Mouse (Mus musculus): Measurements from ENCODE around the gene Asap2. TPM values are rescaled to one million over a fixed set of nuclear protein-coding genes. Genes with fewer than 3 reads are reported as not detected.
"Not testable (repeated sequence)": the region's sequence is repeated elsewhere in the genome, so short reads cannot be mapped to it uniquely, and the experiment has no call there.

Asap2 gene
- total RNA-seq (2014; rRNA removed) = 17.5 and 27.8 TPM in 2 replicates
- 10.7 and 14.9 TPM in 2 replicates for polyA plus RNA-seq (2015; fragmentation: Nextera tagmentation; extraction: Ambion mirVana)

GRCm38 (mm10) chr12:20990132-20990531 is at the start of gene Asap2:
TSS of gene Asap2 (plus strand) at chr12:20990459.
- peak; percentile 26 for DNase-seq
- not testable (repeated sequence) for H3K4me1 ChIP-seq (ENCODE audit: insufficient read depth); ATAC-seq; H3K9me3 ChIP-seq (ENCODE audit: low read length); H3K36me3 ChIP-seq (ENCODE audit: insufficient read depth); H3K27me3 ChIP-seq (ENCODE audit: insufficient read depth, low read length)
- Histone ChIP-seq H3K27ac (ENCODE audit: low read depth, low read length) (0 out of 2 replicates have a peak within 1 kb of the TSS, but pooled peaks have one; percentile 29), H3K9ac (peak within 1 kb of the TSS; percentile 56), H3K4me3 (ENCODE audit: low read depth, low read length) (peak within 1 kb of the TSS; percentile 38), H3K4me2 (ENCODE audit: low read depth) (peak within 1 kb of the TSS; percentile 44)
- 3% methylated on average over 23 of the region's 38 CpGs for WGBS

- H3K36me3 ChIP-seq (ENCODE audit: insufficient read depth); ATAC-seq; H3K4me1 ChIP-seq (ENCODE audit: insufficient read depth); H3K4me2 ChIP-seq (ENCODE audit: low read depth); H3K9ac ChIP-seq; H3K4me3 ChIP-seq (ENCODE audit: low read depth, low read length); H3K27me3 ChIP-seq (ENCODE audit: insufficient read depth, low read length); DNase-seq; H3K9me3 ChIP-seq (ENCODE audit: low read length); H3K27ac ChIP-seq (ENCODE audit: low read depth, low read length): not testable (repeated sequence)
- WGBS = 66% methylated on average over 9 of the region's 9 CpGs
These were observed 42.9 kb upstream of the Asap2 start for GRCm38 (mm10) chr12:20947051-20947997.

- Histone ChIP-seq H3K4me2 (ENCODE audit: low read depth) (peak overlapping the region; percentile 44), H3K9ac (peak overlapping the region; percentile 56), H3K4me3 (ENCODE audit: low read depth, low read length) (peak overlapping the region; percentile 38), H3K27ac (ENCODE audit: low read depth, low read length) (0 out of 2 replicates have a peak overlapping the region, but pooled peaks have one; percentile 29)
- not testable (repeated sequence) for H3K27me3 ChIP-seq (ENCODE audit: insufficient read depth, low read length); H3K9me3 ChIP-seq (ENCODE audit: low read length); H3K36me3 ChIP-seq (ENCODE audit: insufficient read depth); H3K4me1 ChIP-seq (ENCODE audit: insufficient read depth); ATAC-seq
- under 1% methylated on average over 42 of the region's 52 CpGs for WGBS
- peak; percentile 7 for DNase-seq
These were observed 320 bp downstream of the Asap2 start for GRCm38 (mm10) chr12:20990579-20990978.

GRCm38 (mm10) chr12:21030875-21031274 is 40.6 kb downstream of the Asap2 start:
- 60% methylated on average over 6 of the region's 6 CpGs for WGBS
- H3K4me1 ChIP-seq (ENCODE audit: insufficient read depth); H3K9ac ChIP-seq; DNase-seq; H3K4me2 ChIP-seq (ENCODE audit: low read depth); H3K27ac ChIP-seq (ENCODE audit: low read depth, low read length); H3K27me3 ChIP-seq (ENCODE audit: insufficient read depth, low read length); H3K36me3 ChIP-seq (ENCODE audit: insufficient read depth); H3K9me3 ChIP-seq (ENCODE audit: low read length); H3K4me3 ChIP-seq (ENCODE audit: low read depth, low read length); ATAC-seq: not testable (repeated sequence)

GRCm38 (mm10) chr12:21046716-21047115 is 56.5 kb downstream of the Asap2 start:
- not testable (repeated sequence) for H3K9me3 ChIP-seq (ENCODE audit: low read length)

GRCm38 (mm10) chr12:21075731-21076130 is 85.5 kb downstream of the Asap2 start:
- 30% methylated on average over 4 of the region's 4 CpGs for WGBS
- H3K9ac ChIP-seq; H3K27ac ChIP-seq (ENCODE audit: low read depth, low read length); H3K4me3 ChIP-seq (ENCODE audit: low read depth, low read length); H3K9me3 ChIP-seq (ENCODE audit: low read length); H3K4me1 ChIP-seq (ENCODE audit: insufficient read depth); ATAC-seq; H3K27me3 ChIP-seq (ENCODE audit: insufficient read depth, low read length); H3K36me3 ChIP-seq (ENCODE audit: insufficient read depth); H3K4me2 ChIP-seq (ENCODE audit: low read depth): not testable (repeated sequence)
- peak; percentile 77 for DNase-seq
- TF ChIP-seq CTCF (IDR thresholded peaks at IDR 0.05; ENCODE audit: low read depth) = peak; percentile 61

More at GRCm38 (mm10) chr12:21046716-21047115, 56.5 kb downstream of the Asap2 start:
- H3K27me3 ChIP-seq (ENCODE audit: insufficient read depth, low read length); H3K9ac ChIP-seq; ATAC-seq; H3K4me1 ChIP-seq (ENCODE audit: insufficient read depth); H3K4me2 ChIP-seq (ENCODE audit: low read depth); H3K27ac ChIP-seq (ENCODE audit: low read depth, low read length); DNase-seq; H3K36me3 ChIP-seq (ENCODE audit: insufficient read depth); H3K4me3 ChIP-seq (ENCODE audit: low read depth, low read length): not testable (repeated sequence)
- WGBS = 97% methylated on average over 9 of the region's 9 CpGs

- peak; percentile 16; the same call in 1 of the 2 replicates for TF ChIP-seq CTCF (IDR thresholded peaks at IDR 0.05; ENCODE audit: low read depth)
- ATAC-seq = not testable (repeated sequence)
- 18% methylated on average over 1 of the region's 1 CpGs for WGBS
These were observed 99.9 kb downstream of the Asap2 start for GRCm38 (mm10) chr12:21090168-21090567.

GRCm38 (mm10) chr12:21092446-21092845 is 102.2 kb downstream of the Asap2 start:
- not testable (repeated sequence) for H3K27me3 ChIP-seq (ENCODE audit: insufficient read depth, low read length); H3K27ac ChIP-seq (ENCODE audit: low read depth, low read length); H3K4me2 ChIP-seq (ENCODE audit: low read depth); H3K36me3 ChIP-seq (ENCODE audit: insufficient read depth); H3K4me3 ChIP-seq (ENCODE audit: low read depth, low read length); H3K9ac ChIP-seq; H3K4me1 ChIP-seq (ENCODE audit: insufficient read depth); ATAC-seq; H3K9me3 ChIP-seq (ENCODE audit: low read length); DNase-seq
- WGBS = 80% methylated on average over 1 of the region's 1 CpGs

More at GRCm38 (mm10) chr12:21090168-21090567, 99.9 kb downstream of the Asap2 start:
- not testable (repeated sequence) for H3K9me3 ChIP-seq (ENCODE audit: low read length); H3K36me3 ChIP-seq (ENCODE audit: insufficient read depth); H3K4me2 ChIP-seq (ENCODE audit: low read depth); H3K27ac ChIP-seq (ENCODE audit: low read depth, low read length); H3K27me3 ChIP-seq (ENCODE audit: insufficient read depth, low read length); H3K4me3 ChIP-seq (ENCODE audit: low read depth, low read length); H3K9ac ChIP-seq; H3K4me1 ChIP-seq (ENCODE audit: insufficient read depth); DNase-seq

- H3K4me3 ChIP-seq (ENCODE audit: low read depth, low read length); H3K27me3 ChIP-seq (ENCODE audit: insufficient read depth, low read length); H3K4me1 ChIP-seq (ENCODE audit: insufficient read depth); H3K9me3 ChIP-seq (ENCODE audit: low read length); H3K9ac ChIP-seq; ATAC-seq; H3K4me2 ChIP-seq (ENCODE audit: low read depth); H3K27ac ChIP-seq (ENCODE audit: low read depth, low read length); DNase-seq; H3K36me3 ChIP-seq (ENCODE audit: insufficient read depth): not testable (repeated sequence)
- WGBS = 37% methylated on average over 3 of the region's 3 CpGs
These were observed 107.6 kb downstream of the Asap2 start for GRCm38 (mm10) chr12:21097806-21098325.
